Mouse (Mus musculus): ENCODE measurements around the gene Maml3. TPM values are rescaled to one million over a fixed set of nuclear protein-coding genes. Genes with fewer than 3 reads are reported as not detected.

Gene Maml3
- total RNA-seq, 1 experiment, result 1.2 TPM

DNA sequence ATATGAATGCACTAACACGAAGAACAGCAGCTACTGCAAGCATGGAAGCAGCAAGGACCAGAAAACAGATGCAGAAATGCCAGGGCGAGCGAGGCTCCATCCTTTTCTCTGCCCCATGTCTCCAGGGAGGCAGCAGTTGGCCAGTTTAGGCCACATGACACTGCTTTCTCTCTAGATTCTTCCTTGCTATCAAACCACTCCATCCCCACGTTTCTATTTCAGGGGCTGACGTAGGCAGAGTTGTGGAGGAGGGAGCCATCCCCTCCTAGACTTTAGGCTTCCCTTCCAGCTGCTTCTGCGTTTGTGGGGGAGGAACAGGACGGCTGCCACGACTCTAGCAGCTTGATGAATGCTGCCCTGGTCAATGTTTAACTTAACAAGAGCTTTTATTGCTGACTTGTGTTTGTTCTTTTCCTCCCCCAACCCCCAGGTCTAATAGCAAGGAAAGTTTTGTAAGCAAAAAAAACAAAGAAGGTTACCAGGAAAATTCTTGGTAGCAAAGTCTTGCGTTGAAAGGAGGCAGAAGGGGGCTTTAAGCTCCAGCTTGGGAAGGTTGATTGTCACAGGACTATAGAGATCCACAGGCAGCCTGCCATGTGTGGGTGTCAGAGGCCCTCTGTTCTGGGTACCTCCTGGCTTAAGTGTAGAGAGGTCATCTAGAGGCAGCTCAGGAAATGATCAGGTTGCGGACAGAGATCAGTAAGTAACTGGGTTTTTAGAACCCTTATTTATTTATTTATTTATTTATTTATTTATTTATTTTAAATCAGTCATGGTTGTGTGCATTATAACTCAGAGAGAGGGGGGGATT is 188.6 kb downstream of the Maml3 start:
- Histone ChIP-seq H3K4me3 (ENCODE audit: insufficient read depth in 1 of 2, low read depth in 1 of 2, low read length in 2 of 2, poor library complexity in 1 of 2, severe bottlenecking in 1 of 2) (no peak overlapping the region), H3K9ac (ENCODE audit: insufficient read depth, low read depth, low read length, poor library complexity, severe bottlenecking) (no peak overlapping the region), H3K9me3 (ENCODE audit: control insufficient read depth, insufficient read depth, low read depth, low read length) (no peaks in the 10 kb centered on the region), H3K4me1 (ENCODE audit: control insufficient read depth in 2 of 2, insufficient read depth in 2 of 2, low read length in 2 of 2, poor library complexity in 1 of 2) (no peaks in the 10 kb centered on the region), H3K36me3 (ENCODE audit: control insufficient read depth, insufficient read depth, low read length, poor library complexity, severe bottlenecking) (no peaks in the 10 kb centered on the region), H3K27ac (ENCODE audit: insufficient read depth, low read depth, low read length, poor library complexity, severe bottlenecking) (no peak overlapping the region)
- no peak for TF ChIP-seq ZNF384 (IDR thresholded peaks at IDR 0.05; ENCODE audit: low read depth, low read length)
- TF ChIP-seq HCFC1 (IDR thresholded peaks at IDR 0.05; ENCODE audit: borderline replicate concordance, insufficient read depth, low read length), result no peak
- TF ChIP-seq MAFK (IDR thresholded peaks at IDR 0.05; ENCODE audit: insufficient read depth, low read depth, low read length), result no peak
- TF ChIP-seq CHD2 (IDR thresholded peaks at IDR 0.05; ENCODE audit: low read depth, low read length), result no peak
- no peak for TF ChIP-seq ZC3H11A (IDR thresholded peaks at IDR 0.05; ENCODE audit: borderline replicate concordance, low read depth, low read length)
- no peak for DNase-seq (ENCODE audit: low read depth, low spot score)
- in situ Hi-C loops (cut with MboI; ENCODE audit: low sequenced_read_pairs in 2 of 2, unreplicated experiment in 2 of 2), result no loop called here

DNA sequence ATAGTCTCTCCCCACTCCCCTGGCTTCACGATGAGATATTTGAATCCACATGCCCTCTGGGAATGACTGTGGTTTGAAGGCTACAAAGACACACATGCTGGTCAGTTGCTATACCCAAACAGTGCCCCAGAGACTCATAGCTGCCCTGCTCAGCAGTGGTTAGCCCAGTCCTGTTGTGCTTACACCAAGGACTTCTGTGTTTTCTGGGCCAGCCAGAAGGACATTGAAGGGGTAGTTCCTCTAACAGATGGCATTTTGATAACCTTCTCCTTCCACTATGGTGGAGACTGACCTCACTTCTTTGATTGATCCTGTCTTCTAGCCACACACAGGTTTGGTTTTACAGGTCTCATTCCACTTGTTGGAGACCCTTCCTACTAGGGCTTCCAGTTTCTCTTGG is 189.5 kb downstream of the Maml3 start:
- TF ChIP-seq ZC3H11A (IDR thresholded peaks at IDR 0.05; ENCODE audit: borderline replicate concordance, low read depth, low read length) (no peak), ZNF384 (IDR thresholded peaks at IDR 0.05; ENCODE audit: low read depth, low read length) (no peak), MAFK (IDR thresholded peaks at IDR 0.05; ENCODE audit: insufficient read depth, low read depth, low read length) (no peak), HCFC1 (IDR thresholded peaks at IDR 0.05; ENCODE audit: borderline replicate concordance, insufficient read depth, low read length) (no peak), CHD2 (IDR thresholded peaks at IDR 0.05; ENCODE audit: low read depth, low read length) (no peak)
- no peaks in the 10 kb centered on the region for H3K9me3 ChIP-seq (ENCODE audit: control insufficient read depth, insufficient read depth, low read depth, low read length)
- DNase-seq (ENCODE audit: low read depth, low spot score), result no peak
- H3K27ac ChIP-seq (ENCODE audit: insufficient read depth, low read depth, low read length, poor library complexity, severe bottlenecking), result no peak overlapping the region
- no peaks in the 10 kb centered on the region for H3K36me3 ChIP-seq (ENCODE audit: control insufficient read depth, insufficient read depth, low read length, poor library complexity, severe bottlenecking)
- no peaks in the 10 kb centered on the region for H3K4me1 ChIP-seq (ENCODE audit: control insufficient read depth in 2 of 2, insufficient read depth in 2 of 2, low read length in 2 of 2, poor library complexity in 1 of 2)
- no peak overlapping the region for H3K9ac ChIP-seq (ENCODE audit: insufficient read depth, low read depth, low read length, poor library complexity, severe bottlenecking)
- in situ Hi-C loops (cut with MboI; ENCODE audit: low sequenced_read_pairs in 2 of 2, unreplicated experiment in 2 of 2), result no loop called here
- no peak overlapping the region for H3K4me3 ChIP-seq (ENCODE audit: insufficient read depth in 1 of 2, low read depth in 1 of 2, low read length in 2 of 2, poor library complexity in 1 of 2, severe bottlenecking in 1 of 2)

DNA sequence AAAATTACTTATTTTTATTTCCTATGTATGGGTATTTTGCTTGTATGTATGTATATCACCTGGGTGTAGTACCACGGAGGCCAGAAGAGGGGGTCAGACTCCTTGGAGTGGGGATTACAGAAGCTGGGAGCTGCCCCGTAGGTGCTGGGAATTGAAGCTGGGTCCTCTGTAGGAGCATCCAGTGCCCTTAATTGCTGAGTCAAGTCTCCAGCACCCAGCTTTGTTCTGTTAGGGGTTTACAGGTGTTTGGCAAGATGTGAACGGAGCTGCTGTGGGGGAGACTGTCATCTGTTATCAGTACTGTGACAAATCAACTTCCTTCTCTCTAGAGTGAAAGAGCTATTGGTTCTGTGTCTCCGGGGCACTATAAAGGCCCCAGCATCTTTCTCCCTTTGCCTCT is 190.0 kb downstream of the Maml3 start:
- Histone ChIP-seq H3K9ac (ENCODE audit: insufficient read depth, low read depth, low read length, poor library complexity, severe bottlenecking) (no peak overlapping the region), H3K4me3 (ENCODE audit: insufficient read depth in 1 of 2, low read depth in 1 of 2, low read length in 2 of 2, poor library complexity in 1 of 2, severe bottlenecking in 1 of 2) (no peak overlapping the region), H3K9me3 (ENCODE audit: control insufficient read depth, insufficient read depth, low read depth, low read length) (no peaks in the 10 kb centered on the region), H3K4me1 (ENCODE audit: control insufficient read depth in 2 of 2, insufficient read depth in 2 of 2, low read length in 2 of 2, poor library complexity in 1 of 2) (no peaks in the 10 kb centered on the region), H3K27ac (ENCODE audit: insufficient read depth, low read depth, low read length, poor library complexity, severe bottlenecking) (no peak overlapping the region), H3K36me3 (ENCODE audit: control insufficient read depth, insufficient read depth, low read length, poor library complexity, severe bottlenecking) (no peaks in the 10 kb centered on the region)
- no peak for DNase-seq (ENCODE audit: low read depth, low spot score)
- no peak for TF ChIP-seq ZC3H11A (IDR thresholded peaks at IDR 0.05; ENCODE audit: borderline replicate concordance, low read depth, low read length)
- TF ChIP-seq ZNF384 (IDR thresholded peaks at IDR 0.05; ENCODE audit: low read depth, low read length), result no peak
- no peak for TF ChIP-seq CHD2 (IDR thresholded peaks at IDR 0.05; ENCODE audit: low read depth, low read length)
- TF ChIP-seq HCFC1 (IDR thresholded peaks at IDR 0.05; ENCODE audit: borderline replicate concordance, insufficient read depth, low read length), result no peak
- no peak for TF ChIP-seq MAFK (IDR thresholded peaks at IDR 0.05; ENCODE audit: insufficient read depth, low read depth, low read length)
- in situ Hi-C loops (cut with MboI; ENCODE audit: low sequenced_read_pairs in 2 of 2, unreplicated experiment in 2 of 2), result no loop called here

DNA sequence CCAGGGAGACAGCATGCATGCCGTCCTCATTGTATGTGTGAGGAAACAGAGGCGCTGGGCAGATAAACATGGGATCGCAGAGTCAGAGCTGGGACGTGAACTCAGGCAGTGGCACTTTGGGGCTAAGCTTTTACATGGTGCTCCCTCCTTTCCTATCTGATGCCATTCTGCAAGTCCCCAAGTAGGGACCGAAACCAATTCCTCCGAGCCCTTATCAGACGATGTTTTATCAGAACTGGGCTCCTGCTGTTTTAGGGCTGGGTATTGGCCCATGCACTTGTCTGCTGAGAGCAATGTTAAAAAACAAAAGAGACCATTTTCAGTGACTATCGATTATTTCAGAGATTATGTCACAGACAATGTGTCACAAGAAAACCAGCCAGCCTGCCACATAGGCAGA is 191.4 kb downstream of the Maml3 start:
- no peak for TF ChIP-seq ZNF384 (IDR thresholded peaks at IDR 0.05; ENCODE audit: low read depth, low read length)
- TF ChIP-seq ZC3H11A (IDR thresholded peaks at IDR 0.05; ENCODE audit: borderline replicate concordance, low read depth, low read length), result no peak
- TF ChIP-seq MAFK (IDR thresholded peaks at IDR 0.05; ENCODE audit: insufficient read depth, low read depth, low read length), result no peak
- TF ChIP-seq HCFC1 (IDR thresholded peaks at IDR 0.05; ENCODE audit: borderline replicate concordance, insufficient read depth, low read length), result no peak
- no peak for TF ChIP-seq CHD2 (IDR thresholded peaks at IDR 0.05; ENCODE audit: low read depth, low read length)
- Histone ChIP-seq H3K9me3 (ENCODE audit: control insufficient read depth, insufficient read depth, low read depth, low read length) (no peaks in the 10 kb centered on the region), H3K4me1 (ENCODE audit: control insufficient read depth in 2 of 2, insufficient read depth in 2 of 2, low read length in 2 of 2, poor library complexity in 1 of 2) (peaks cover 0 to 4% of the 10 kb centered on the region in 2 experiments; a peak in 2 of 4 replicates), H3K27ac (ENCODE audit: insufficient read depth, low read depth, low read length, poor library complexity, severe bottlenecking) (no peak overlapping the region), H3K4me3 (ENCODE audit: insufficient read depth in 1 of 2, low read depth in 1 of 2, low read length in 2 of 2, poor library complexity in 1 of 2, severe bottlenecking in 1 of 2) (no peak overlapping the region), H3K9ac (ENCODE audit: insufficient read depth, low read depth, low read length, poor library complexity, severe bottlenecking) (no peak overlapping the region), H3K36me3 (ENCODE audit: control insufficient read depth, insufficient read depth, low read length, poor library complexity, severe bottlenecking) (no peaks in the 10 kb centered on the region)
- no peak for DNase-seq (ENCODE audit: low read depth, low spot score)
- in situ Hi-C loops (cut with MboI; ENCODE audit: low sequenced_read_pairs in 2 of 2, unreplicated experiment in 2 of 2), result no loop called here

All from ES-E14 (cell line).